Mouse (Mus musculus): ENCODE measurements around the gene Zzz3.

Gene Zzz3

DNA sequence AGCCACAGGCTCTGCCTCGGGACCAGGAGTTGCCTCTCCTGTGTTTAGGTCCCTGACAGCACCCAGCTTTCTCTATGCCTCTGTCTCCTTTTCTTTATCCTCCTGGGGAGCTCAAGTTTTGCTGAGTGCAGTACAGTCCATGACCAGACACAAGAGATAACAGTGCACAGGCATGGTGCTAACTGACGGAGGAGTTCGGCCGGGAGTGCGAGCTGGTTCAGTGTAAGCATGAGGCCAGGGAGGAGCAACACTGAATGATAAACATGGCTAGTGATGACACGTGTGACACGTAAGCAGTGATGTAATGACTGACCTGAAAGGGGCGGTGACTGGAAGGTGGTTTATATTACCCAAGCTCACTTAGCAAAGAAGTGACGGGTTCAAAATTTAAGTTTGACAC is 71.6 kb downstream of the Zzz3 start:
- DNase-seq (ENCODE audit: low spot score in 2 of 2): no peak

DNA sequence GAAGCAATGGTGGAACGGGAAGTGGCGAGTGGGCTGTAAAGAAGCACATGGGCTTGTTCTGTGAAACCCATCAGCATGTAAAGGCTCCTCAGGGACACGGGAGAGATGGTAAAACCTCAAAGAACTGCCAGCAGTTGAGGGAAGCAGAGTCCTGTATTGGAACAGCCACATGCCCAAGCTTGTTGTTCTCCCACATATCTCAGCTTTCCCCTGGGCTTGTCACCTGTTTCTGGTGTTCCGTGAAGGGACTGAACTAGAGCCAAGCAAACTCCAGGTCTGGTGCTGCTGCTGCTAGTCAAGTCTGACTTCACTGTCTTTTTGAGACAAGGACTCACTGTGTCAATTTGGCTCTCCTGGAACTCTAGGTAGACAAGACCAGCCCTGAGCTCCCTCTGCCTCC is 72.0 kb downstream of the Zzz3 start:
- no peak for DNase-seq (ENCODE audit: low spot score in 2 of 2)

DNA sequence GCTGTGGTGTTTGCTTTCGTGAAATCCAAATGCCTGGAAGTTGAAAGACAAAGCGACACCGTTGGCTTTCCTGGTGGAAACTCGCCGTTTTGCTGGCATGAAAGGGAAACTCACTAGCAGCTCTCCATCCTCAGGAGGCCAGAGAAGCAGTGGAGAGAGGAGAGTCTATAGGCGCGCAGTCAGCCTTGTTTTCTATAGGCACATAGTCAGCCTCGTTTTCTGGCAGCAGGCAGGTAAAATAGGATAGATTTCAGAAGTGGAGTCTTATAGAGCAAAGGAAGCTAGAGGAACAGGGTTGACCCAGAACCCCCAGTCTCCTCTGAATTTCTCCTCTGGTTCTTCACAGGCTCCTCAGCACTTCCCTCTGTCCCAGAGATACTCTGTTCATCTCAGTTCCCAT is 72.8 kb downstream of the Zzz3 start:
- DNase-seq (ENCODE audit: low spot score in 2 of 2): no peak

DNA sequence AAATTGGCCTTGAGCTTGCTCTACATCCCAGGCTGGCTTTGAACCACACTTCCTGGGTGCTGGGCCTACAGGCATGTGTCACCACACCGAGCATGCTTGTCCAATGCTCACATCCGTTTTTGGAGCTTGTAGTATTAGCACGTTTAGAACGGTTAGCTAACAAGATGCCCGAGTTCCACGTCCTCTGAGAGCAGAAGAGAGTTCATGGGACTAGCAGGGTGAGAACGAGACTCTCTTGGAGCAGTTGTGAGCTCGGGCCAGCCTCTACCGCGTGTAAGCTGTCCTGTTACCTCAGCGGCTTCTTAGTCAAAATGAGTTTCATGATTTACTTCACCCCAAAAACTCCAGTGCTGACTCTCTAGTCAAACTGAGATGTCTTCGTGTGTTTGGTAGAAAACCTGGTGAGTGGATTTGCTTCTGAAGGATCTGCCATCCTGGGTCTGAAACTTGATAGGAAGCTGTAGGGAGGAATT is 73.3 kb downstream of the Zzz3 start:
- DNase-seq (ENCODE audit: low spot score in 2 of 2): no peak

DNA sequence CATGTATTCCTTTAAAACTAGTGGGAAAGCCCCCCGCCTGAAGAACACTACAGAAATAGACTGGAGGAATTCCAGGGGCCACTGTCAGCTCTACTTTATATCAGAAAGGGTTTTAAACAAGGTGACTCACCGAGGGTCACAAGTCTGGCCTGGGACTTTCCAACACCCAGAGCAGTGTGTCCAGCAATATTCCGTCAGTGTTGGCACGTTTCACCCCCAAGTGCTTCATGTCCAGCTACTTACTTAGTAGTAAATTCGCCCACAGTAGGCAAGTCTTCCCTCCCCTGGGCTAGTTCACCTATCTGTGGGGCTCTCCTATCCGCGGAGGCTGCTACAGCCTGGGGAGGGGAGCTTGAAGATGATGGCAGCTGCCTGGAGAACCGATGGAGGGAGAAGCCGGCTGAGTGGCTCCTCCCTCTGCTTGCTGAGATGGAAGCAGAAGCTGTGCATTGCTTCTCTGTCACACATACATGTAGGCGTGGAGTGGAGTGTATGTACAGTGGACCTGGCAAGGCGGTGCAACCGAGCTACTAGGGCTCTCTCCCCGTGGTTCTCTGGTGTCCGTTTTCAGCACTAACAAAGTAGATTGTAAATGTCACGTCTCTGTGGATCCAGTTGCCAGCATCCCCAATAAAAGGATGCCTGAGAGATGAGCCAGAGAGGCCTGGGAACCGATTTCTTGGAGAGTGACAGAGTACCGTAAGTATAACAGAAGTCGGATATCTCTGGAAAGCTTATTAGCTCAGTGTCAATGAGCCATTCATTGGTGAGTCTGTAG is 74.3 kb downstream of the Zzz3 start:
- no peak for DNase-seq (ENCODE audit: low spot score in 2 of 2)

DNA sequence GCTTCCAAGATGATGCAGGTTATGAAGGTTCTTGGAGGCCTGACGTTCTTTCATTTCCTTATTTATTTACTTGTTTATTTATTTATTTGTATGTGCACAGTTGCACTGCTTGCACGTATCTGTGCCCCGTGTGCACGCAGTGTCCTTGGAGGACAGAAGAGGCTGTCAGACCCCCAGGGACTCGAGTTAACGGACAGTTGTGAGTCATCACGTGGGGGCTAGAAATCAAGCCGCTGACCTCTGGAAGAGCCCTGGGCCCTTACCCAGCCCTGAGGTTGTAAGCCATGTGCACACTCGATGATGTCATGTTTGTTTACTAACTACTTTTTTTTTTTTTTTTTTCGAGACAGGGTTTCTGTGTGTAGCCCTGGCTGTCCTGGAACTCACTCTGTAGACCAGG is 75.1 kb downstream of the Zzz3 start:
- DNase-seq (ENCODE audit: low spot score in 2 of 2): no peak

DNA sequence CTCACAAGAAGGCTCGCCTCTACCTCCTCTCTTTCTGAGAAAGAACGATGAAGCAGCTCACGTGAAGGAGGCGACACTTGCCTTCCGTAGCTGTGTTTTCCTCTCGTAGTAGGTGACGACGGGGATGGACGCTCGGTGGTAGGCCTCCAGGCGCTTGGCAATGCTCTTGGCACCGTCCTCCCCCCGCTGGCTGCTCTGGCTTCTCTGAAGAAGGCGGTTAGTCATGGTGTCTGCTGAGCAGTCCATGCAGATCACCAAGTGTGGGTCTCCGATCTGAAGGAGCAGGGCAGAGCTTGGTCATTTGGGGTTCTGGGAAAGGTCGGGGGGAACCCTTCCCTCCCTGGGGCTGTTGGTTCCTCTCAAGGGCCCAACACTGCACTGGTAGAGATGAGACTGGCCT is 77.4 kb downstream of the Zzz3 start:
- no peak for DNase-seq (ENCODE audit: low spot score in 2 of 2)

DNA sequence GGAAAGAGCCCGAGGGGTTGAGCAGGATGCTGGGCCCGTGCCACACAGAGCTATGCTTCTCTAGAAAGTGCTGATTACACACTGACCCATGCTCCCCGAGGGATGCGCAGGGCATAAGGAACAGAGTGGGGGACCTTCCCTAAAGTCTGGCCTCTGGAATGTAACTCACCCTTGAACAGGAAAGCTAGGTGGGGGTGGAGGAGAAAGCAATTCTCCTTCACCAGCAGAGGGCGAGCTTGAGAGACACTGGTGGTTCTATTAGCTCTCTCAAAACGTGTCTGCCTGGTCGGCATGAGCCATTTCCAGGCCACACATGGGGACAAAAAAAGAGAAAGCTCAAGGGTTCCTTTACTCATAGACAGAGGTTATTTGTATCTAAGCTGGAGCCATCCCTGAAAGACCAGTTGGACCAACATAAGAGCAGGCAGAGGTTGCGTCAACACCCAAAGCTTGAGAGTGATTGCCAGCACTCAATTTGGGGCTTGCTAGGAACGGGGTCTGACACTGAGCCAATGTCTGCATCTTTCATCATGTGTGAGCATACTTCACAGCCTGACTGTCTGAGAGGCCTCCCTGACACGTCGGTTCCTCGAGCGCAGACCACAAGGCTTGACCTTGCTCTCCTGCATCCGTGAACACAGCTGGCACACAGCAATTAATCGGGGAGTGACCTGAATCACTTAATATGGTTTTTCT is 79.5 kb downstream of the Zzz3 start:
- DNase-seq (ENCODE audit: low spot score in 2 of 2): peak; percentile 45 to 78

DNA sequence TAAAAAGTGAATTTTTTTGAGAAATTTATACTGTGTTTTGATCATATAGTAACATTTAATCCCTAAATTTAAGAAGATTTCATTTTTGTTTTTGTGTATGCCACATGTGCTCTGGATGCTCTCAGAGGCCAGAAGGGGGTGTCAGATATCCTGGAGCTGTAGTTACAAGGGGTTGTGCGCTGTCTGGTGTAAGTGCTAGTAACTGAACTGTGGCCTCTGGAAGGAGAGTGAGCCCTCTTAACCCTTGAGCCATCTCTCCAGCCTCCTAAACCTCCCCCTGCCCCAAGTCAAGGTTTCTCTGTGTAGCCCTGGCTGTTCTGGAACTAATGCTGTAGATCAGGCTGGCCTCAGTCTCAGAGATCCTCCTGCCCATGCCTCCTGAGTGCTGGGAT is 80.0 kb downstream of the Zzz3 start:
- DNase-seq (ENCODE audit: low spot score in 2 of 2): no peak

DNA sequence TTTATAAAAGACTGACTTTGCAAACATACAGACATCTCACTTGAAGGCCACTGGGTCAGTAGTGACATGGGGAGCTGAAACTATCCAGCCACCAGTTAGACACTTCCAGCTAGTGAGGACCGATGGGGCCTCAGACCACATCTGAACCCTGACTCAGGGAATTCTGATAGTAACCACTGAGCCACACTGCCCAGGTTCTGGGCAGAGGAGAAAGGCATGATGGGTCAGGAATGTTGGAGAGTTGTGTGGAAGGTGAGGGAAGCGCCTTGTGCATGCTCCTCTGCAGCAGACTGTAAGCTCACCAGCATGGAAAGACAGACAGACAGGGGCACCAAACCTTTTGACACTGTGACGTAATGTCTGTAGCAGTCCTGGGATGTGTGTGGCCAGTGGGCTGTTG is 80.6 kb downstream of the Zzz3 start:
- DNase-seq (ENCODE audit: low spot score in 2 of 2): no peak

DNA sequence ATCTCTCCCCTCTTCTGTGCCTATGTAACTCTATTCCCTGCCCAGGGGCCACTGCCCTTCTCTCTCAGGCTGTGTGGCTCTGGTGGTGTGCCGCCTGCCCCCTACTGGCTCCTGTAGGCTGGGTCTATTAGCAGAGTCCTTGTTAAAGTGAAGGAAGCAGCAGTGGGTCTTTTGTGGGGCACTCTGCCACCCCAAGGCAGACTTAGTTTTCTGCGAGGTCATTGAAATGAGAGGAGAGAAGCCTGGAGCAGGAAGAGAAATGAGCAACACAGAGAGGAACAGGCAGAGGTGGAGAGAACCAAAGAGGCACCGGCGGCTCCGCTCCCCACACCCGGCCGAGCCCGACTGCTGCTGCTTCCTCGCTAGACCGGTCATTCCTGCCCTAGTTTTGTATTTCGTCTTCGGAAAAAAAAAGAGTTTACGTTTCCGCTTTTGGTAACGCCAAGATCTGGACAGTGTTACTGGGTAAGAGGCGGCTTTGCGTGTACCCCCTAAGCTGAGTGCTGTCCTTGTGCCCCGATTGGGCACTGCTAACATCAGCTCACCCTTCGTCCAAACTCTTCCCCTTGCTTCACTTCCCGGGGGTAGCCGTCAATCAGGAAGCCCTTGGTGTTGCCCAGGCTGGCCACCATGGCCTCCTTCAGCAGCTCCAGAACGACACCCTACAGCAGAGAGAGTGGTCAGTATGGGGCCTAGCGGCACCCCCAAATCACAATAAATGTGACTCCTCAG is 82.7 kb downstream of the Zzz3 start:
- DNase-seq (ENCODE audit: low spot score in 2 of 2): peak; percentile 68 to 82

DNA sequence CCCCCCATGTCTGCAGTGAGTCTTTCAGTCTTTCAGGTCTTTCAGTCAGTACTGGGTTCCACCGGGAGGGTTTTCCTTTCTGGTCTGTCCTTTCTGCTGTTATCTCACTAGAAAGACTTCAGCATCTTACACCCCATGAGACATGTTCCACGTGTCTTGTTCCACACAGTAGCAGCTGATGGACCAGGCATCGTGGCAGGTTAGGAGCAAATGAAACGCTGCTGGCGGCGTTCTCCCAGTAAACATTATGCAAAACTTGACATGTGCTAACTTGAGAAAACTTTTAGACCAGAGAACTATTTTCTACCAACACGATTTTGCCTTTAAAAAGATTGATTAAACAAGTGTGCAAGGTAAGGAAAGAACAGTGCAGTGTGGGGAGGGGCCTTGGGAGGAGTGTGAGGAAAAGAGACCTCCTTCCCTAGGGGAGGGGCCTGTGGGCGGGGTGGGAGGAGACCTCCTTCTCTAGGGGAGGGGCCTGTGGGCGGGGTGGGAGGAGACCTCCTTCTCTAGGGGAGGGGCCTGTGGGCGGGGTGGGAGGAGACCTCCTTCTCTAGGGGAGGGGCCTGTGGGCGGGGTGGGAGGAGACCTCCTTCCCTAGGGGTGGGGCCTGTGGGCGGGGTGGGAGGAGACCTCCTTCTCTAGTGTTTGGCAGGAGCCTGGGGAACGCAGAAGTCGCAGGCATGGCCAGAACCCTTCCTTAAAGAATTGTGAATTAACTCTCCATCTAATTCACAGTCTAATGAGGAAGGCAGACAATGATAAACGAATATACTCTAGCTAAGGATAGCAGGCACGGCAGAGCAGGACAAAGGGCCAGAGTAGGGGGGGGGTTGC is 83.5 kb downstream of the Zzz3 start:
- DNase-seq (ENCODE audit: low spot score in 2 of 2): peak in 1 of 2 experiments; percentile 42

DNA sequence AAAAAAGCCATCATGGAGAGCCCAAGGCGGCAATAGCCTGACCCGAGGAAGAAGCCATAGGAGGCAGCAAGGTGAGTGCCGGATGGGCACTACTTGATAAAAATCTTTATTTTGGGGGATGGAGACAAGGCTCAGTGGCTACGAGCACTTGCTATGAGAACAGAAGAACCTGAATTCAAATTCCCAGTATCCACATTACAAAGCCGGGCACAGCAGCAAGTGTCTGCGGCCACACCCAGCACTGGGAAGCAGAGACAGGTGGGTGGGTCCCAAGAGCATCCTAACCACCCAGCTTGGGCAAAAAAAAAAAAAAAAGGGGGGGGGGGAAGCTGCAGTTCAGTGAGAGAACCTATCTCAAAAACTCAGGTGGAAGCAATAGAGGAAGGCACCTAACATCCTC is 85.1 kb downstream of the Zzz3 start:
- DNase-seq (ENCODE audit: low spot score in 2 of 2): no peak

DNA sequence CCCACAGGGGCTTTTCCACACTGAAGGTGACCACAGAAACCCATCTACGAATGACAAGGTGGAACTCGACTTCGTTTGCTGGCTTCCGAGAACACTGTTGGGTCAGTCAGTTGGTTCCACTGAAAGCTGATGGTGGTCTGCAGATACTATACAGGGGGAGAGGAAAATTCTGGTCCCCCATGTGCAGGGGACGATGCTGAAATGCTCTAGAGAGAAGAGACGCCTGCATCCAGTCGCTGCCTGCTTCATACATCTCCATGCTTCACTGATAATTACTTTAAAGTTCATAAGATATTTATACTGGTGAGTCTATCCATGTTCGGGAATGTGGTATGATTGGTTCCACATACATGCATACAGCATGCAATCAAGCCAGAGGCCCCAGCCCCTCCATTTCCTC is 86.9 kb downstream of the Zzz3 start:
- DNase-seq (ENCODE audit: low spot score in 2 of 2): no peak

DNA sequence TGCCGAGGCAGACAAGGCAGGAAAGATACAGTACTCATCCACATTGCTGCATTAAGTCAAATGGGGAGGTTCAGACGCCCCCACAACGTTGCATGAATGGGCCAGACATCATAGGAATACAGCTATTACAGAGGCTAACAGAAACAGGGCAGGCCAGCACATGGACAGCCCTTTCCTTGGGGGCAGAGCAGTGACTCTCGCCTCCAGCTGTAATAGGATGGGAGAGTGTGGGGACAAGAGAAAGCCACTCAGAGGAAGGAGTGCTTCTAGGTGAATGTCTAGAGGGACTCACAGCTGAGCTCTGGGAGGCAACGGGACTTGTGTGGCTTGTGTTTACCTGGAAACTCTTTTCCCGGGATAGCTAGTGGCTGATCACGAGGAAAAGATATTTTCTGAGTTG is 88.5 kb downstream of the Zzz3 start:
- no peak for DNase-seq (ENCODE audit: low spot score in 2 of 2)

DNA sequence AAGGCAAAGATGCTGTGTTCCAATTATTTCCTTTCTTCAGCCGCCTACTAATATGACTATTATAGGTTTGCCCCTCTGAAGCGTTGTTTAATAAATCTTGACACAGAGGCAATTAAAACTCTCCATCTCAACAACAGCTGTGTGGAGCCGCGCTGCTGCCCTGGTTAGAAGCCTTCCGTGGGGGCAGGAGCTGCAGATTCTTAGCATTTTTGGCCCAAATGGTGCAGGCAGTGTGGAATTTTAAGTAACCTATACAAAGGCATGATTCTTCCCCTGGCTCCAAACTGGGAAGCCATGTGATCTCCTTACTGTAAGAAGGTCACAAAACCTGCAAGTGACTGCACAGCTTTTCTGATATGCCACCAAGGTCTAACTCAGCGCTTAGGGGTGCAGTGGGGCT is 88.9 kb downstream of the Zzz3 start:
- no peak for DNase-seq (ENCODE audit: low spot score in 2 of 2)

DNA sequence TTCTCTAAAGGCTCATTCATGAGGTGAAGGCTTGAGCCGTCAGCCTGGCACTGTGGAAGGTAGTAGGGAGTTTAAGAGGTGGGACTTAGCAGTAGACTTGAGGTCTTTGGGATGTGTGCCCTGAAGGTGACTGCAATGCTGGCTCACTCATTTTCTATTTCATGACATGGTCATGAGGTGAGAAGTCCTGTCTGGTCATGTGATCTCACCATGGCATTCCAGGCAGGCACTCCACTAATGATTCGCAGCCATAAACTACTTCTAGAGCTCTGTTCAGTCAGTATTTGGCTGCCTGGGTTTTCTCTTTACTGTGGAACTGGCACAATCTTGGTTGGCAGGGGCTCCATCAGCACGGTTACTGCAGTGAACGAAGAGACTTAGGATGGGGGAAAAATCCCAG is 93.7 kb downstream of the Zzz3 start:
- DNase-seq (ENCODE audit: low spot score in 2 of 2): no peak

DNA sequence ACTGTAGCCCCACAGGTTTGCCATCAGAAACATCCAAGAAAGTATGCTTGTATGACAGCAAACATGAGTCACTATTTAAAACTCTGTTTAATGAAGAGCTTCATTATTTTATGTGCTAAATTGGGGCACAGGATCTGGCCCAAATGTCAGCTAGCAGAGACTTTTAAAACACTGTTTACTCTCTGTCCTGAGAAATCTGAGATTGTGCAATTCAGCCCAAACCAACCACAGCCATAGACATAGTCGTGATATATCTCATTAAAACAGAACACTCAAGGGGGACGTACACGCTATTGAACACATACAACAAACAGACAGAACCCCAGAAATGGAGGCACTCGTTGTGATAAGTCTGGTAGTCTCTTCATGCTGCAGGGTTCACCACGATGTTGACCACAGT is 95.2 kb downstream of the Zzz3 start:
- DNase-seq (ENCODE audit: low spot score in 2 of 2): no peak

DNA sequence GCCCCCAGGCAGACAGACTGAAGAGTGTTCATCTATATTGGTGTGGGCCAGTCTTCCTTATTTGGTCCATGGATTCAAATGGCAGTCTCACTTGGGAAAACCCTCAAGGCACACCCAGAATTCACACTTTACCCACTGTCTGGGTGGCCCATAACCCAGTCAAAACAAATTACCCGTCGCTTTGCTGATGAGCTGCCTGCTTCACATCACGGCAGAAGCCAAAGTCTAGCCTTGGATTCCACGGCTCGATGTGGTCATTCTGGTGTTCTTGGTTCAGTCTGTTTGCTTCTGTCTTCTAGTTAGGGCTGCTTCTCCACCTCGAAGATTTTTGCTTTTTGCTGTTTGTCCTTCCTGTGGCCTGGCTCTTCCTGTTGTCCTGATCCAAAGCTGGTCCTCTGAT is 97.0 kb downstream of the Zzz3 start:
- DNase-seq (ENCODE audit: low spot score in 2 of 2): no peak

DNA sequence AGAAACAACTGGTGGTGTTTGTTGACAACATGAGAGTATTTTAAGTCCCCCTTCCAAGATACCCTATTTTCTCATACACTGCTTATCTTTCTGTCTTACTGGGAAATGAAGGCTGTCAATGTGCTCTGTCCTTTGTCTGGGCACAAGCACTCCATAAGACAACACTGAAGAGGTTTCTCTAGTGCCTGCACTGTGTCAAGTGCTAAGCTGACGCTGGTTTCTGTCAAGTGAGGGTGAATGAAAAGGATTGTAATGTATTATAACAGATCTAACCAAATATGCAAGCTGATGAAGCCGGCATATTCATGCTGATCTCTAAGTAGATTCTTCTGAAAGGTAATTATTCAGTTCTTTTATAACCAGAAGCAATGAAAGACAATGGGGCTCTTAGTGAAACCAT is 98.5 kb downstream of the Zzz3 start:
- no peak for DNase-seq (ENCODE audit: low spot score in 2 of 2)

DNA sequence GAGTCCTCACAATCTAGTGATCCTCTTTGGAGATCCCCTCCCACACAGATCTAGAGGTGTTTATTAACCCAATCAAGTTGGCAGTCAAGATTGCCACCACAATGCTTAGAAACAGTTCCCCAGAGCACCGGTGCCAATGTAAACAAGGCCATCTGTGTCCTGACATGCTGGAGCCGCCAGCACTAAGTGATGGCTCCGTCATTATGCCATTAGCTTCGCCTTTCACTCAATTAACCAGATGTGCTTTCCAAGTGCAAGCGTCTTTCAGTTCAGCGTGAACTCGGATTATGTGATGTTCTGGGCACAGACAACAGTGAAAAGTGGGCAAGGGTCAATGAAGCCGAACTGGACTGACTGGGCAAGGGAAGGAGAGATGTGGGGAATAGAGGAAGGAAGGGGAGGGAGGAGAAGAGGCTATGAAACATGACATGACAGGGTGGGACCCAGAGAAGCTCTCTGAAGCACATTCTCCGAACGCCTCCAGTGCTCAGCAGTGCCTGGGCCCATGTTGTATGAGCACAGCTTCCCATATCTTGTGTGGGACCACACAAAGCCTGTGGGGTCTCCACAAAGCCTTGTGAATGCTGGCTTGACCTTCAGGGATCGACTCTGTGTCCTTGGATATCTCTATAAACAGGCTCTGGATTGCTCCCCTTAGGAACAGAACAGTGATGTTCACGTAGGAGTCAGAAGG is 99.5 kb downstream of the Zzz3 start:
- no peak for DNase-seq (ENCODE audit: low spot score in 2 of 2)

Data from spleen, postnatal 4 days (tissue).